Mouse (Mus musculus): ENCODE measurements at regions not wholly inside any gene's neighbourhood (a gene's known extent, or its start where the extent isn't known, plus 50 kb on each side); places are given as distances from the start of the nearest gene placed in this dataset.

- TF ChIP-seq GABPA (IDR thresholded peaks at IDR 0.05; ENCODE audit: insufficient replicate concordance, low read depth, low read length): no peak
- TF ChIP-seq JUN (IDR thresholded peaks at IDR 0.05; ENCODE audit: insufficient read depth, low read depth, low read length): no peak
- TF ChIP-seq ETS1 (conservative IDR thresholded peaks at IDR 0.05; ENCODE audit: low read depth, low read length): no peak
- TF ChIP-seq USF1 (IDR thresholded peaks at IDR 0.05; ENCODE audit: low read depth, low read length): no peak
- TF ChIP-seq JUND (conservative IDR thresholded peaks at IDR 0.05; ENCODE audit: low read depth, low read length): no peak
- TF ChIP-seq TCF12 (IDR thresholded peaks at IDR 0.05; ENCODE audit: low read depth, low read length): no peak
- TF ChIP-seq MAX (IDR thresholded peaks at IDR 0.05; ENCODE audit: low read length): no peak
- no peak for TF ChIP-seq NELFE (IDR thresholded peaks at IDR 0.05; ENCODE audit: low read depth, low read length)
- no peak for TF ChIP-seq UBTF (IDR thresholded peaks at IDR 0.05; ENCODE audit: low read depth, low read length)
- no peak for TF ChIP-seq ZKSCAN1 (IDR thresholded peaks at IDR 0.05; ENCODE audit: borderline replicate concordance, low read depth, low read length)
- no peak for TF ChIP-seq POLR2A (IDR thresholded peaks at IDR 0.05; ENCODE audit: low read depth, low read length)
- no peak for TF ChIP-seq MEF2A (IDR thresholded peaks at IDR 0.05; ENCODE audit: borderline replicate concordance, low read depth, low read length)
- no peak for TF ChIP-seq SMC3 (IDR thresholded peaks at IDR 0.05; ENCODE audit: low read depth, low read length)
- TF ChIP-seq ZC3H11A (IDR thresholded peaks at IDR 0.05; ENCODE audit: low read depth, low read length): no peak
- no peak for TF ChIP-seq MXI1 (IDR thresholded peaks at IDR 0.05; ENCODE audit: low read depth, low read length)
- no peak for TF ChIP-seq MAZ (IDR thresholded peaks at IDR 0.05; ENCODE audit: low read depth, low read length)
- dilution Hi-C loops (cut with MboI; ENCODE audit: extremely low pct_ligation_motif_present, extremely low pct_unique_long_range_greater_than_20kb, low sequenced_read_pairs): no loop called here
- H3K27ac ChIP-seq (ENCODE audit: insufficient read depth, low read depth): no peak overlapping the region
- no peak for DNase-seq (ENCODE audit: extremely low read depth)
- H3K9ac ChIP-seq (ENCODE audit: insufficient read depth, low read depth): no peak overlapping the region
- in situ Hi-C loops (cut with MboI; ENCODE audit: low pct_ligation_motif_present, low pct_unique_long_range_greater_than_20kb, low sequenced_read_pairs): no loop called here
- H3K4me2 ChIP-seq (ENCODE audit: insufficient read depth, low read depth, poor library complexity, severe bottlenecking): no peak overlapping the region
- H3K4me3 ChIP-seq (replicated peaks in 1 of 3; ENCODE audit: low read depth in 2 of 3, low read length in 2 of 3, poor library complexity in 1 of 3): no peak overlapping the region
- no peaks in the 10 kb centered on the region for H3K79me2 ChIP-seq (replicated peaks; ENCODE audit: control insufficient read depth, extremely low read depth, insufficient read depth, poor library complexity, severe bottlenecking)
- peaks cover 99% of the 10 kb centered on the region for H3K9me3 ChIP-seq (replicated peaks; ENCODE audit: low read length)
- H3K4me1 ChIP-seq (ENCODE audit: control insufficient read depth in 1 of 2, insufficient read depth in 2 of 2): no peaks in the 10 kb centered on the region
- no peaks in the 10 kb centered on the region for H3K27me3 ChIP-seq (replicated peaks)
- no peaks in the 10 kb centered on the region for H3K36me3 ChIP-seq (replicated peaks in 1 of 2; ENCODE audit: control insufficient read depth in 1 of 2, insufficient read depth in 1 of 2, low read length in 1 of 2)
These were observed 111.2 kb downstream of the CK137956 start for GRCm38 (mm10) chr4:127859505-127859904.

- Histone ChIP-seq H3K79me2 (replicated peaks; ENCODE audit: control insufficient read depth, extremely low read depth, insufficient read depth, poor library complexity, severe bottlenecking) (no peaks in the 10 kb centered on the region), H3K9ac (ENCODE audit: insufficient read depth, low read depth) (no peak overlapping the region), H3K36me3 (replicated peaks in 1 of 2; ENCODE audit: control insufficient read depth in 1 of 2, insufficient read depth in 1 of 2, low read length in 1 of 2) (no peaks in the 10 kb centered on the region), H3K27ac (ENCODE audit: insufficient read depth, low read depth) (no peak overlapping the region), H3K4me3 (replicated peaks in 1 of 3; ENCODE audit: low read depth in 2 of 3, low read length in 2 of 3, poor library complexity in 1 of 3) (no peak overlapping the region), H3K4me1 (ENCODE audit: control insufficient read depth in 1 of 2, insufficient read depth in 2 of 2) (no peaks in the 10 kb centered on the region), H3K9me3 (replicated peaks; ENCODE audit: low read length) (peaks cover 99% of the 10 kb centered on the region), H3K4me2 (ENCODE audit: insufficient read depth, low read depth, poor library complexity, severe bottlenecking) (no peak overlapping the region), H3K27me3 (replicated peaks) (no peaks in the 10 kb centered on the region)
- DNase-seq (ENCODE audit: extremely low read depth): no peak
- dilution Hi-C loops (cut with MboI; ENCODE audit: extremely low pct_ligation_motif_present, extremely low pct_unique_long_range_greater_than_20kb, low sequenced_read_pairs) (no loop called here), in situ Hi-C loops (cut with MboI; ENCODE audit: low pct_ligation_motif_present, low pct_unique_long_range_greater_than_20kb, low sequenced_read_pairs) (no loop called here)
- TF ChIP-seq ZNF384 (IDR thresholded peaks at IDR 0.05; ENCODE audit: low read depth, low read length) (no peak), NELFE (IDR thresholded peaks at IDR 0.05; ENCODE audit: low read depth, low read length) (no peak), ETS1 (conservative IDR thresholded peaks at IDR 0.05; ENCODE audit: low read depth, low read length) (no peak), MYC (IDR thresholded peaks at IDR 0.05; ENCODE audit: low read depth, low read length) (no peak), ZKSCAN1 (IDR thresholded peaks at IDR 0.05; ENCODE audit: borderline replicate concordance, low read depth, low read length) (no peak)
These were observed 112.2 kb downstream of the CK137956 start for GRCm38 (mm10) chr4:127858566-127858965.

Measured in CH12.LX (cell line).